Mouse (Mus musculus) lung, postnatal 25 days (tissue): ENCODE measurements around the gene Pigz.
A peak's percentile ranks its signal among the peaks of the same experiment; 100 is the strongest.

Experiments
- DNase-seq: peaks from one replicate; pipeline ENCODE4 v3.0.0; 2022; ENCODE audit warnings: low spot score

The Pigz gene

DNA sequence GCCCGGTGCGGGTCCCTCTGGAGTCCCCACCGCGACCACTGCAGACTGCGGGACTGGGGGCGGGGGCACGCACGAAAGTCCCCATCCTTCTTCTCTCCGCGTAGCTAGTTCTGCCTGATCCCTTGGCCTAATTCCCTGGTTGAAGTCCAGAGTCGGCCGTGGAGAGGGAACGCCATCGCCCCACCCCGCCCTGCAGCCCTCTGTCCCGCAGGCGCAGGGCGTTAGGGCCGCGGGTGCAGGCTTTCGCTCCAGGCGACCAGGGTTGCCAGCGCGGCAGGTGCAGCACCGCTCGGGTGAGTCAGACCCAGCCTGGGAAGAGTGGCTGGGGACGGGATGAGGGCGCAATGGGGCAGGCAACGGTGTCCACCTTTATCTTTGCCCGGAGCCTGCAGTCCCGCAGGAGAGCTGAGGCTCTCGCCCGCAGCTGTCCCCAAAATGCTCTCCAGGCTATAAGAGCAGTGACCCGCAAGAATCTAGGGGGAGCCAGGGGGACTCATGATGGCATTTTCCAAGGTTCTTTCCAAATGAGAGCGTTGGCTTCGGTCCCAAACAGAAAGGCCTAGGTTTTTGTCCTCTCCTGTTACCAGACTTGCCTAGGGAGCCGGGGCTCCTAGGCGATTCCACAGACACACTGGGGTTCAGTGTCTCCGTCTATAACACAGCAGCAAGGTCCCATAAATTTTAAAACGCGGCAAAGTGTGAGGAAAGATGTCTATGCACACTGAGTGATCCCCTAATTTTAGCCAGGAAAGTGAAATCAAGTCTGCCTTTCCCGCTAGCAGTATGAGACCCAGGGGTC lies at the start of gene Pigz:
Pigz (plus strand) TSS at position 101 of the 799 bp plus-strand sequence.
- DNase-seq: peak; percentile 25

DNA sequence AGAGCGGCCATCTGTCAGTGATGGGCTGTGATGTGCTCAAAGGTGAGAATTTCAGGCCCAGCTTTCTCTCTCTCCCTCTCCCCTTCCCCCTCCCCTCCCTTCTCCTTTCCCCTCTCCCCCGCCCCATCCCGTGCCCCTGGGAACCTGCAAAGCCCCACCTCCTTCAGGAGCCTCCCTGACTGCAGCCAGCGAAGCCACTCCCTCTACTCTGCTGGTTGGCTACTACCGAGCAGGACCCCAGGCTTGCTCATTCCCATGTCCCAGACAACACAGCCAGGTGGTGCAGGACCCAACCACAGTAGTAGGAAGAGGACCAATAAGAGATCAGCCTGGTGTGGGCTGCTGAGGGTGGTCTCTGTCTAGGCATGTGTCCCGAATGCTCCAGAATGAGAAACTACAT lies 49.7 kb upstream of the Pigz start:
- DNase-seq: no peak

DNA sequence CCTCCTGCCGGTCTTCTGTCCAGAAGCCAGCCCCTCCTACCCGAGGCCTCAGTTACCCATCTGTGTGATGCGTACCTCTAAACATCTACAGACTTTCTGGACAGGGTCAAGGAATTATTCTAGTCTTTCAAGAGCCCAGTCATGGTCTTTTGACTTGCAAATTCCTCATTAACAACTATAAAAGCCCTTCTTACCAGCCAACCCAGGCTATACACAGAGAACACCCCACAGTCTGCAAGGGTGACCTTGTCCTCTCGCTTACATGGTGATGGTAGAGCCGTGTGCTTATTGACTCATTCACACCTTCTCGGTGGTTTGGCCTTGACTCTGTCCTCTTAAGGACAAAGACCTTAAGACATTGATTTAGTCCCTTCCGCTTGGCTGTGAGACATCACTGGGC lies 42.7 kb upstream of the Pigz start:
- DNase-seq: no peak

DNA sequence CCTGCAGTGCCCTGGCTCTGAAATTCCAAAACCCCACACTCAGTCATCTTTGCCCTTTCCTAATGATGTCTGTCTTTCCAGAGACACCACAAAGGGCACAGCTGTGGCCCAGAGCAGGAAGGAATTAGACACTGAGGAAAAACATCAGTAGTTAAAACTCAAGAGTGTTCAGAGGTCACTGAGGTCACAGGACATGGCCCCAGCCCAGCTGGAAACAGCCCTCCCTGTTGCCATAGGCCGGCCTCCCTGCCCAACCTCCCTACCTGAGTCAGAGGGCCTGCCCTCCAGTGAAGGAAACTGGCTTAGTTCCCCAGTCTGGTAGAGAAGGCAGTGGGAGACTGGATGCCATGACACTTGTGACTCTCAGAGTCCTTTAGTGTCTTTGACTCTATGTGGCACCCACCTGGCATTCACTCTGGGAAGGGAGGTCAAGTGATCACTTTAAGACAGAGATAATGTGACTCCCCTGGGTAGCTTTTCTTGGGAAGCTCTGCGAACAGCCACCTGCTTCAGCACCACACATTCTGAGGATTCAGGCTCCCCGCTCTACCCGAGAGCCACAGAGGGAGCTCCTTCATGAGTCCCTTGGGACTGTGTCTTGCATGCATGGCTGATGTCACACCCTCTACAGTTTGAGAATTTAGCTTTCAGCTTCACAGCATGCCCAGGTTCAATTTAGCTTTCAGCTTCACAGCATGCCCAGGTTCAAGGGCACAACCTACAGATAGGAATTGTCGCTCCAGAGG lies 40.1 kb upstream of the Pigz start:
- no peak for DNase-seq

DNA sequence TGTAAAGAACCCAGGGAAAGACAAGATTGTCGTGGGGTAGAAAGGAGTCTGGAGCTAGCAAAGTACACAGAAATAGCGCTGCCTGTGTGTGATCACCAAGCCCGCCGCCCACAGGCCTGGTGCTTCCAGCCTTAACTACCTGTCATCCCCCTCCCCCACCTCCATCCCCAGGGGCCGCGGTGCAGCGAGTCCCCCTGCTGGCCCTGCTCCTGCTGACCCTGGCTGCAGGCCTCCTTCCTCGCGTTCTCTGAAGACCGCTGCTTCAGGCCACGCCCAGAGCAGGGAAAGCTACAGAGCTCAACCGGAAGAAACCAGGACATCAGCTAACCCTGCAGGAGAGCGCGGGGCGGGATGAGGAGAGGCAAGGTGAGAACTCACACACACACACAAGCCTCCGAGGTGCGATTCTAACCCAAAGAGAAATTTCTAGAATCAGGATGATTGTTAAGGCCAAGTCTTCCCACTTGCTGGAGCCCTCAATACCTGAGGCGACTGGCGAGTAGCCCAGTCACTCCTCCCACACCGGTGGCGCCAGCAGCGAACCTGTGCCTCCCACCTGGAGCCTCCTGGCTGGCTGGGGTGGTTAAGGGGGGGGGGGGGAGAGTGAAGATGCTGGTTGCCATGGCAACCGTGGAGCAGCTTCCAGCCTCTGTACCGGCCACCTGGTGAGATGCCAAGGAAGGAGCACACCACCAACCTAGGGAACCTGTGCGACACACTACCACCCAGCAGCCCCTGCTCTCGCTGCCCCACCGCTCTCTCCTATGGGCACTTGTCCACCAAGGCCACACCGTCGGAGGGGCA lies 36.5 kb upstream of the Pigz start:
- DNase-seq: no peak

DNA sequence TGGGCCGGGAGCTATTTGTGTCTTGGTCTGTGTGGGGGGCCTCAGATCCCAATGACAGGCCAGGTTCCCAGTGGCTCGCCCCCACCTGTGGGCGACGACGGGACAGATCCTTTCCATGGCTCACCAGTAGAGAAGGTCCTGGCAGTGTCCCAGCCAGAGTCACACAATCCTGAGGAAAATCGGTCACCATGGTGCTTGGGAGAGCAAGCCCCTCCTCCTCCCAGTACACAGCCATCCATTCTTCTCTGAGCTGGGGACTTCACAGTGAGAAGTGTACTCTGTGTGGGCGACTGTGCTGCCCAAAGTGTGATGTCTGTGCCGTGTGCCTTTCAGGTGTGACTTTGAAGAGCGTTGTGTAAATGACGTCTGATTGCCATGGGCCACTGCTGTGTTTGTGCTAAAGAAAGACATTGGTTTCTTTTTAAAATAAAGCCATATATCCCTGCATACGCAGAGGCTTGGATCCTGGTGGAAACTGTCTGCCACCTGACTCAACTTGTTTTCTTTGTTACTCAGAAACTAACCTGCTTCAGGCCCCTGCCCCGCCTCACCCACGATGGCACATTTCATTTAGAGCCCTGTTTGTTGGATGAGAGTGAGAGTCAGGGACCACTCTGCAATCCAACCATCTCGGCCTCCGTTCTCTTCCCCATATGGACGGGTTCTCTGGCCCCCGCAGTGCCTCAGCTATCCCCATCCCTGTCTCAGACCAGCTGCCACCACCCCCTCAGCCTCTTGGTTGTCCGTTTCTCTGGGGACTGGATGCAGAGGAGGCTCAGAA lies 34.9 kb upstream of the Pigz start:
- DNase-seq: no peak

DNA sequence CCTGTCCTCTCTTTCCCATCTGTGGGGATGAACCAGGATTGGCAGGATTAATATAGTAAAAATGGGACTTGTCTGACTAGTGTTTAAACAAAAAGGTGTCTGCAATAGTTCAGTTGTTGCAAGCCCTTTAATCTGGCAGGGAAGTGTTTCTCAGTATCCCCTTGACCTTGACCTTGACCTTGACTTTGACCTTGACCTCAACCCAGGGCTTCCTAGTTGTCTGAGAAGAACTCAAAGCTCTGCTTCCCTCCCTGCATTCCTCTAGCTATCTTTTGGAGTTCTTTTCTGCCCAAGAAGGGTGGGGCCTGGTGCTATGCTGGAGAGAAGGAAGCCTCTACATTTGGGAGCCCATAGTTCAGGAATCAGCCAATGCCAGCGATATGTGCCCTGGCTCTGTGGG lies 31.8 kb upstream of the Pigz start:
- no peak for DNase-seq

DNA sequence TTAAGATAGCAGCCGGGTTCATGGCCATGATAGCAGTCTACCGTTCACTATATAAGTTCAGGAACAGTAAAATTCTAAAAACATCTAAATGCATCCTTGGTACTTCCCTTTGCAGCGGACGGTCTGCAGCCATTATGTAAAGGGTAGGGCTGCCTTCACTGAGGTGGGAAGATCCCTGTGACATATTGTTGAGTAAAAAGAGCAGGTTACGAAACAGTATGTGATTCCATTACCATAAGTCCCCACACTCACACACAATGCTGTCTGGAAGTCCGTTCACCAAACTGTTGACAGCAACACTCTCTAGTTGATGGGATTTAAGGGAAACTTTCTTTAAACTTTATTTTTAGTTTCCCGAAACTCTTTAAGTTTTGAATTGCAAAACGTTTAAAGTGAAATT lies 30.4 kb upstream of the Pigz start:
- no peak for DNase-seq

DNA sequence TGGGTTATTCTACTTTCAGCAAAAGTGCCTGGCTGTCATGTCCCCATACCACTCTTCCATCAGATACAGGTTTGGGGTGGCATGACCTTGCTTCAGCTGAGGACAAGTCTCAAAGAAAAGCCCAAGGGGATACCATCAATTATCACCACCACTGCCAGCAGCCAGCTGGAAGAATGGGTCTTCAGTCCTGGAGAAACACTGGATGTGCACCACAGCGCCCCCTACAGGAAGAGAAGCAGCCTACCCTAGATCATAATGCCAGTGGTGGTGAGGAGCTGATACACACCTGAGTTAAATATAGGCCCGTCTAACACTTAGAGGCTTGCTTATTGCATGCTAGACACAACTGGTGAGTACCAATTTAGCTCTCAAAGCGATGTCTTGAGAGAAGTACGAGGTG lies 28.3 kb upstream of the Pigz start:
- no peak for DNase-seq

DNA sequence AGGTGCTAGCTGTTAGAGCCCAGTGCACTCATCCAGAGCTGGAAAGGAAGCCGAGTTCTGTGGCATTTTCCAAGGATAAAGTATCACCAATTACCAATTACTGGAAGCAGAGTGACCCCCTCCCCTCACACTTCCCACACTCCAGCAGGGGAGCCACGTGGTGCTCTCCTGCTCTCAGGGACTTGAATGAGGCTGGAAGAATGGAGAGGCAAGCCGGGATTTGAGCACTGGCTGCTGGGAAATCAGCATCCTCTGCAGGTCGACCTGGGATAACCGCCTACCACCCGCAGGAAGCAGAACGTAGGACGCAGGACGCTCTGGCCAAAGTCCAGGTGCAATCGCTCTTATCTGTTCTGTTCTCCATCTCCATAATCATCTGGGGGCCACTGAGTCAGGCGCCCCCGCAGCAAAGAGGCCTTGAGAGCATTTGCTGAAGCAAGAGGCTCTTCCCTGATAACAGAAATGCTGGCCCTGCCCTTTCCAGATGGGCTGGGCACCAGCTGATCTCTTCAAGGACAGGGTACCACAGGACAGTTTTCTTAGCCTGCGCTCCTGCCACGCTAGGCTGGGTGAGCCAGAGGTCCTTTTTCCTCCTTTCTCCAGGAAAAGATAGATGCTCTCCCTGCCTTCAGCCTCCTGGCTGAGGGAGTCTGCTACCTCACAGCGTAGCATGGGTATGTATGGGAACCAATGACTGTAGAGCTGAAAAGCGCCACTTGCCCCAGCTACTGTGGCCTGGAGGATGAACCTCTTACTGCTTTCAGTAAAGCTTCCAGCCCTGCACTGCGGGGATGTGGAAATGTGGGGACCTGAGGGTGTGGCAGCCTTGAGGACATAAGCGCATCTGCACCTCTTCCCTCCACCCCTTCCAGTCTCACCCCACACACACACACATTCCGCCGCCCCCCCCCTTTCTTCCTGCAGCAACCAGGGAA lies 27.5 kb upstream of the Pigz start:
- no peak for DNase-seq

DNA sequence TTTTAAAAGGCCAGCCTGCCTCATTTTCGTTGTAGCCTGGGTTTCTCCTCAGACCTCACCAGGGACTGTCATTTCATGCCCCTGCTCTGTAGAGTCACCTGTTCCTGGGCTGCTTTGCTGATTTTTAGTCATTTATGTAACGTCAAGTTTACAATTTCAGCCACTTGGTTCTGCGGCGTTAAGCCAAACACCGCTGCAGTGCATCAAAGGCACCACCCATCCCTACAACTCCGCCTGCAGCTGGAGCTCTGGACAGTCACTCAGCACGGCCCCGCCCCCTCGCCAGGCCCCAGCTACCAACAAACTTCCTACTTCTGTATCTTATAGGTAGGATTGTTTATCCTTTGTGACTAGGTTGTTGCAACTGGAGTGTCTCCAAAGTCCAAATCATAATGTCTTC lies 26.8 kb upstream of the Pigz start:
- peak; percentile 24 for DNase-seq

DNA sequence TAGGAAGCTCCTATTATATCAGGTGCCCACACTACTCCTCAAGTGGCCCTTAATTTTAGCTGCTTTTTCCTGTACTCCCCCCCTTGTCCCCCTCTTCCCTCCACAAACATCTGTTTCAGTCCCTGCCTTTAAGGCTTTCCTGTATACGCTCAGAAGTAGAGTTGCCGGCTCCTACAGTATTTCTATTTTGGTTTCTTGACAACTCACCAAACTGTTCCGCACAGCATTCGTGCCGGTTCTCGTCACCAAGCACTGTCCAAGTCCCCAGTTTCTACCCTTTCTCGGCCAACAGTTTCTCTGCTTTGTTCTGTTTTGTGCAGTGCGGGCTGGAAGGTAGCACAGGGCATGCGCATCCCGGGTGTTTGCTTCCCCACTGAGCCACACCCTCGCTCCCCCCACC lies 24.7 kb upstream of the Pigz start:
- no peak for DNase-seq

DNA sequence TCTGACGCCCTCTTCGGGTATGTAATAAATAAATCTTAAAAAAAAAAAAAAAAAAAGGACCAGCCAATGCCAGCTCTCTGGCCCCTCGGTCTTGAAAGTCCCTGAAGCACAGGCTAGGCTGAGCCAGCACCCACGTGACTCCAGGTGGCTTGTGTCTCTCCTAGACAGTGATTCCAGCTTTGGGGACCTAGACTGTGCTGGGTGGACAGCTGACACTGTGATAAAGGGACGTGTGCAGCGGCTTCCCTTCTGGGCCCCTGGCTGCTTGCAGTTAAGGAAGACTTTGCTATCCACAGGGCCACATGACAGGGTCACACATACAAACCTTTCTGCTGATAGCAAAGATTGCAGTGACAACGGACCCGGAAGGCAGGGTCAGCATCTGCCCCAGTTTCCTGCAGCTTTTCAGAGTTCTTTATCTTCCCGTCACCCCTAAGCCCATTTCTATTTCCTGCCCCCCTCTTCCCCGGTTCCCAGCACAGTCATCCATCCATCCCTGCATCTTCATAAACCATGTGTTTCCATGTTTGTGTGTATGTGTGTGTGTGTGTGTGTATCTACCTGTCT lies 23.3 kb upstream of the Pigz start:
- DNase-seq: no peak

DNA sequence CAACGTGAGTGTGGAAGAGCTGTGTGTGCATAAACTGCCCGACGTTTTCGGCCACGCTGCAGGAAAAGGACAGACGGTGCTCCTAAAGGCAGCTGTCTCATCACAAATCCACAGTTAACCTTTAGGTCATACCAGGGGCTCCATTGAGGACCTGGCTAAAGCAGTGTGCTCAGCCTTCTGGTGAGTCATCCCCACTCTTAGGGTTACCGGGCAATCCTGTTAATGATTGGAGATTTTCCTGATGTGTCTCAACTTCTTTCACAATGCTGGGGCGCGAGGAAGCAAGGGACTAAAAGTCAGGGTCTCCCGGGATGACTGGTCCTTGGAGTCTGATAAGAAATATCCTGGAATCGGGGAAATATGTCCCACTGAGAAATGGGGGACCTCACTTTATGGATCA lies 15.9 kb upstream of the Pigz start:
- DNase-seq: no peak

DNA sequence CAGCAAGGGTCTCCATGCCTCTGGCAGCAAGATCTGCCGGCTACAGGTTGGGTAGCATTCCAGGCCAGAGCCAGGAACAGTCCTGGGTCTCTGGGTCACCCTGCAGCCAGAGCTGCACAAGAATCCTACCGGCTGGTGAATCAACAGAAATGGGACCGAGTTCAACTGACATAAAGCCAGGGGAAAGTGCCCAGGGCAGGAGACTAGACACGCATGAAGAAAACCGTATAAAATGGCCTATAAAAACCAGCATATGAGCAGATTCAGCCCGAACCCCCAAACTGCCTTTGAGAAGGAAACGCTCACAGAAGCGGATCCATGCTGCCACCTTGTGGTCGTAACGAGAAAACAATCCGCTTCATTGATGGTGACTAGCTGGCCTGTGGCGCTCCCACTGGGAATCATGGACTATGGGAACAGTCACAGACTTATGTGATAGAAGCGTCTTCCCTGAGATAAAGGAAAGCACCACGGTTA lies 15.4 kb upstream of the Pigz start:
- peak; percentile 57 for DNase-seq

DNA sequence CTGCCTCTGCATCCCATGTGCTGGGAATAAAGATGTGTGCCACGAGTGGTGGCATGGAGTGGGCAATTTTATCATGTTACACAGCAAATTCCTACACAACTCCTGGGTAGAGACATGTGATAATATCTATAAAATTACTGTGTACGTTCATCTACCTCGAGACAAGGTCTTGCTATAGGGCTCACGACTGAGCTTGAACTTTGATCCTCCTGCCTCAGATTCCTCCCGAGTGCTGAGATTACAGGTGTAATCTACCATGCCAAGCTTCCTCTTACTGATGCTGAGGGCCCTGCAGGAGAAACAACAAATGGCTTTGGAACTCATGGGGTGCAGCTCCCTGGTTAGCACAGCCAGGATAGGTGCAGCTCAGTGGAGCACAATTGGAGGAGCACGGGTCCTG lies 9.3 kb upstream of the Pigz start:
- DNase-seq: no peak

DNA sequence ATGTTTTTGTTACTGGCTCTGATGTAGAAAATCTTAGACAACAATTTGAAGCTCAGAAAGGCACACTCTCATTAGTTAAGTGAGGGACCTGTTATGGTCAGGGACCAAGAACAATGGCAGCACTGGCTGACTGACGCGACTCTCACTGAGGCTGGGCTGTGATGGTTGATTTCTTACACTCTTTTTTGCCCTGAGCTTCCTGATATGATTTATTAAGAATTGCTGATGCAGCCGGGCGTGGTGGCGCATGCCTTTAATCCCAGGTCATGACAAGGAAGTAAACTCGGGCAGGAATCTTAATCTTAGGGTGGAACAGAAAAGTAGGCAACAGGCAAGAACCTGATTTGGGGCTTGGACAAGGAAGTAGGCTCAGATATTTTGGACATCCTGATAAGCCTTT lies 7.6 kb upstream of the Pigz start:
- DNase-seq: no peak

DNA sequence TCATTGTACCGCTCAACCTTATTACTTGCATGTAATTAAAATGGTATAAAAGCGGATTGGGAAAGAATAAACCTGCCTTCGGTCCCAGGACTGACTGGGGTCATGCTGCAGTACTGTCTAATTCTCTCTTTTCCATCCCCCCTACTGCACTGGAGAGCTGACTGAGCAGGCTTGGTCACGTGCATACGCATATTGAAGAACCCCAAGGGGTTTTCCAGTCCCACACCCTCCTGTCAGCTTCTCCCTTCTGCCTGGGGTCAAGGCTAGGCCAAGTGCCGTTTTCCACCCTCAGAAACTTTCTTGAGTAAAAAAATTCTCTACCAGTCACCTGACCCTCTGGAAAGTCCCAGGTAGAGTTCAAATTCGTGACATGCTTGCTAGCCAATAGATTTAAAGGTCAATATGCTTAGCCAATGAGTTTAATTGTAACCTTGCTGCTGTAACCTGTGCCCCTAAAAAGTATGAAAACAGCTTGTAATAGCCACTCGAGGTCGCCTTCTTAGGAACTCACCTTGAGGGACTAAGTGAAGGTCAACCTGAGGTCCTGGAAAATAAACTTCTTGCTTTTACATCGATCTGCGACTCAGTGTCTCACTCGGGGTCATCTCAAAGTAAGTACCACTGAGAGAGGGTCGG lies 7.0 kb upstream of the Pigz start:
- DNase-seq: no peak

DNA sequence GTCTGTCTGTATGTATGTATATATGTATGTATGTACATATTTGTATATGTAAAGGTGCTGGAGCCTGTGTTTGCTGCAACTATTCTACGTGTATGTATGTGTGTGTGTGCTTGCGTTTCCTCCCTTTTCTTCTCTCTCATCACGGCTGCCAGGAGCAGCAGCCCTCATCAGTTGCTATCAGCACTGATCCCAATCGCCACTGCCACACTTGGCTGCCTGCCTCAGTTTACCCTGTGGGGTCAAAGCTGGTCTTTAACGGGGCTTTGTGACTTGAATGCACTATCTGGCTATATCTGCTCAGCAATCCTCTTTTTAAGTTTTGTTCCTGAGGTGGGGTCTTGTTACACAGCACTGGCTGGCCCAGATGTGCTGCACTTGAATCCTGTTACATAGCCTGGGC lies 6.2 kb upstream of the Pigz start:
- no peak for DNase-seq

DNA sequence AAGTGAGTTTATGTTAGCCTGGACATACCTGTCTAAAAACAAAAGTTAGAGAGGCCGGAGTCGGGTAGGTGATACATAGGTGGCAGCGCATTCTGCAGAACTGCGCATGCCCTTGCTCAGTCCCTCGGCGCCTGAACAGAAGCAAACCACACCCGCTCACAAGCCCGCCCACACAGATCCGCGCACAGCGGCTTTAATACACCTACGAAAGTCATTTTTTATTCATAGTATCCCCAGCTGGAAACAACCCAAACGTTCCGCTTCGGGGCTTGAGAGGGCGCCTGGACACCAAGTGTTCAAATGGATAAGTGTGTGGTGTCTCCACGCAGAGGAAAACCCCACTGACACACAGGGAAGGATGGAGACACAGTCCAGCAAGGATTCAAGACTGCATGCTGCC lies 2.3 kb upstream of the Pigz start:
- DNase-seq: no peak
